Mouse (Mus musculus): ENCODE data around the gene Pbx1. TPM values are rescaled to one million over a fixed set of nuclear protein-coding genes. Genes with fewer than 3 reads are reported as not detected.

The Pbx1 gene
- total and polyA plus RNA-seq, 3 experiments, result 0.10 TPM; not detected in 2

DNA sequence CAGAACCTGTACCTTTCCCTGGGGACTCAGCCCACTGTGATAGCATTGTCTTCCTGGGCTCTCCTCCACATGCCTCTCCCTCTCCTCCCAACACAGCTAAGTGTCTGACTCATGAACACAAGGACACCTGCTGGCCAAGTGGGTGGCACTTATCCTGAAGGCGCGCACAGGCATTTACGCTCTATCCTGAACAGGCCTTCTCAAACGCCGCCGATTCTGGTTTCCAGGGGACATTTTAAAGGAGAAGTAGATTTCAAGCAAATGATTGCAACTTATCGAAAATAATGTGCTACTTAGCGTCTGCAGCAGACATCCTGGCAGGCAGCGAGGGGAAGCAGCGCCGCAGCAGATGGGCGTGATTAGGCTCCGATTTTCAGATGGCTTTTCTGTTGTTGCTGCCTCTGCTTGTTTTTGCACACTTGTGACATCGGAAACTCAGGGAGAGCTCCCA is 211.0 kb downstream of the Pbx1 start:
- H3K27ac ChIP-seq (ENCODE audit: control insufficient read depth, low read depth, low read length), result no peak overlapping the region
- no peaks in the 10 kb centered on the region for H3K79me2 ChIP-seq (ENCODE audit: control insufficient read depth, insufficient read depth, low read length, poor library complexity)
- no peaks in the 10 kb centered on the region for H3K36me3 ChIP-seq (ENCODE audit: control insufficient read depth in 1 of 2, insufficient read depth in 2 of 2, low read length in 2 of 2)
- no peaks in the 10 kb centered on the region for H3K27me3 ChIP-seq (ENCODE audit: control insufficient read depth in 1 of 2, insufficient read depth in 2 of 2, low read length in 2 of 2)
- H3K4me1 ChIP-seq (ENCODE audit: control insufficient read depth in 1 of 2, insufficient read depth in 2 of 2, low read length in 2 of 2), result peaks cover 0 to 3% of the 10 kb centered on the region in 2 experiments; a peak in 1 of 4 replicates
- no peak overlapping the region for H3K9ac ChIP-seq (ENCODE audit: control insufficient read depth, low read depth, low read length, poor library complexity, severe bottlenecking)
- DNase-seq (ENCODE audit: low read depth, low spot score), result no peak
- H3K4me3 ChIP-seq (ENCODE audit: control insufficient read depth in 1 of 2, insufficient read depth in 1 of 2, low read depth in 2 of 2, low read length in 2 of 2), result no peak overlapping the region
- no peaks in the 10 kb centered on the region for H3K9me3 ChIP-seq (replicated peaks; ENCODE audit: insufficient read depth, low read length)
- TF ChIP-seq SMC3 (IDR thresholded peaks at IDR 0.05; ENCODE audit: low read depth, low read length) (no peak), MXI1 (IDR thresholded peaks at IDR 0.05; ENCODE audit: low read depth, low read length) (no peak), ZC3H11A (IDR thresholded peaks at IDR 0.05; ENCODE audit: low read depth, low read length) (no peak), JUND (IDR thresholded peaks at IDR 0.05; ENCODE audit: low read depth, low read length) (no peak)

- H3K4me3 ChIP-seq (ENCODE audit: control insufficient read depth in 1 of 2, insufficient read depth in 1 of 2, low read depth in 2 of 2, low read length in 2 of 2), result no peak overlapping the region
- TF ChIP-seq GATA1 (IDR thresholded peaks at IDR 0.05; ENCODE audit: low read depth, low read length) (no peak), TCF12 (IDR thresholded peaks at IDR 0.05; ENCODE audit: low read depth, low read length) (no peak)
- no peaks in the 10 kb centered on the region for H3K79me2 ChIP-seq (ENCODE audit: control insufficient read depth, insufficient read depth, low read length, poor library complexity)
- no peaks in the 10 kb centered on the region for H3K4me1 ChIP-seq (ENCODE audit: control insufficient read depth in 1 of 2, insufficient read depth in 2 of 2, low read length in 2 of 2)
- no peaks in the 10 kb centered on the region for H3K9me3 ChIP-seq (replicated peaks; ENCODE audit: insufficient read depth, low read length)
- H3K9ac ChIP-seq (ENCODE audit: control insufficient read depth, low read depth, low read length, poor library complexity, severe bottlenecking), result no peak overlapping the region
- no peak for DNase-seq (ENCODE audit: low read depth, low spot score)
- H3K36me3 ChIP-seq (ENCODE audit: control insufficient read depth in 1 of 2, insufficient read depth in 2 of 2, low read length in 2 of 2), result no peaks in the 10 kb centered on the region
- no peaks in the 10 kb centered on the region for H3K27me3 ChIP-seq (ENCODE audit: control insufficient read depth in 1 of 2, insufficient read depth in 2 of 2, low read length in 2 of 2)
- no peak overlapping the region for H3K27ac ChIP-seq (ENCODE audit: control insufficient read depth, low read depth, low read length)
Measured at GRCm38 (mm10) chr1:168215896-168216747, 215.9 kb downstream of the Pbx1 start.

DNA sequence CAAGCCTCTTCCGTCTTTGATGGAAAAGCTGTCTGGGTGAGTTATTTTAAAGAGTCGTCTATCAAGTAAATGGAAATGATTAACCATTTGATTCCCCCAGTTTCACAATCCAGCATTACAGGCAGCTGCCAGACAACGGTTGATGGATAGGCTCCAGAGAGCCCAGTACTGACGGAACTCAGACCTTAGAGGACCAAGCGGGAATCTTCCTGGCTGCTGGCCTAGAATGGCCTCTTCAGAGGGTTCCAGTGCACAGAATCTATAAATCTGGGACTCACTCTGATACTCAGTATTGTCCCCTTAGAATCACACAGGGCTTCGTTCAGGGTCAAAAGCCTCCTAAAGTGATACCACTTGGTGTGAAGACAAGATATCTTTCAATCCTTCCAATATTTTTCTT is 216.6 kb downstream of the Pbx1 start:
- H3K36me3 ChIP-seq (ENCODE audit: control insufficient read depth in 1 of 2, insufficient read depth in 2 of 2, low read length in 2 of 2), result no peaks in the 10 kb centered on the region
- no peaks in the 10 kb centered on the region for H3K79me2 ChIP-seq (ENCODE audit: control insufficient read depth, insufficient read depth, low read length, poor library complexity)
- TF ChIP-seq POLR2AphosphoS2 (IDR thresholded peaks at IDR 0.05; ENCODE audit: low read length), result no peak
- no peak for TF ChIP-seq POLR2AphosphoS5 (IDR thresholded peaks at IDR 0.05; ENCODE audit: borderline replicate concordance, low read depth, low read length)
- no peak for TF ChIP-seq SIN3A (IDR thresholded peaks at IDR 0.05; ENCODE audit: low read length)
- no peak for TF ChIP-seq EP300 (IDR thresholded peaks at IDR 0.05; ENCODE audit: low read depth in 1 of 2, low read length in 2 of 2)
- TF ChIP-seq TCF12 (IDR thresholded peaks at IDR 0.05; ENCODE audit: low read depth, low read length), result no peak
- no peak overlapping the region for H3K4me3 ChIP-seq (ENCODE audit: control insufficient read depth in 1 of 2, insufficient read depth in 1 of 2, low read depth in 2 of 2, low read length in 2 of 2)
- H3K9me3 ChIP-seq (replicated peaks; ENCODE audit: insufficient read depth, low read length), result no peaks in the 10 kb centered on the region
- H3K9ac ChIP-seq (ENCODE audit: control insufficient read depth, low read depth, low read length, poor library complexity, severe bottlenecking), result no peak overlapping the region
- H3K27me3 ChIP-seq (ENCODE audit: control insufficient read depth in 1 of 2, insufficient read depth in 2 of 2, low read length in 2 of 2), result no peaks in the 10 kb centered on the region
- H3K27ac ChIP-seq (ENCODE audit: control insufficient read depth, low read depth, low read length), result no peak overlapping the region
- H3K4me1 ChIP-seq (ENCODE audit: control insufficient read depth in 1 of 2, insufficient read depth in 2 of 2, low read length in 2 of 2), result no peaks in the 10 kb centered on the region; a peak in 1 of 4 replicates
- DNase-seq (ENCODE audit: low read depth, low spot score), result no peak

Measured in MEL (cell line).